Mouse (Mus musculus) right cerebral cortex, postnatal 14 days (tissue): Measurements from ENCODE around the gene Stac.
A peak's percentile ranks its signal among the peaks of the same experiment; 100 is the strongest.

Experiments
- DNase-seq: peaks from one replicate; pipeline ENCODE4 v3.0.0; 2022

Stac gene

DNA sequence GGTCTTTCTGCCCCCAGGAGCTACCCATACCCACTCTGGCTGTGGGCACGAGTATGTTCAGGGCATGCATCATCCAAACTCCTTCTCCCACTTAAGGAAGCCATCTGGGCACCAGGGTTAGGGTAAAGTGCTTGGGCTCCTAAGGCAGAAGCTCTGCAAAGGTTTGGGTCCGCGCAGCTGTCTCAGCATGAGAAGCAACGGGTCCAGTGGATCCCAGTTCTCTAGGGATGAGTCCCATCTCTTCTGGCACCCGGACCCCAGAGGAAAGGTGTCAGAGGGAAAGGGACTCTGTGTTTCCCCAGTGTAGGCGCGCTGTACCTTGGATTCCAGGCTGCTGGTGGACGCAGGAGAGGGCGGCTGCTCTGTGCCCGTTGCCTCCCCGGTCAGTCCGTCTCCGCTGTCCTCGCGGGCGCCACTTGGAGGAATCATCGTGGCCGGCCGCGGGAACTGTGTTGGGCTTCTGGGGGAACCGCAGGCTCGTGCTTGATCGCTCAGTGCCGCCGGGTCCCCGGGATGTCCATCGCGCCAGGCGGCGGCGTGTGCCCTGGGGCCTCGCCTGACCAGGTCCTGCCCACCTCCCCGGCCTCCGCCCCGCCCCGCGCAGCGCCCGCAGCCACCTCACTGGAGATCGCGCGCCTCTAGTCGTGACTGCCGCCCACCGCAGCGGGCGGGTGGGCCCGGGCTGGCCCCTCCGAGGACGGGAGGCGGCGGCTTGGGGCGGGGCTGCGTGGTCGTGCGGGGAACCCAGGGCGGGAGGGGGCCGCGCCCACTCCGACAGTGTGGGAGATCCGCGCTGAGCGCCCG lies at the start of gene Stac:
Stac (minus strand) TSS at position 669 of the 804 bp plus-strand sequence.
- DNase-seq: peak; percentile 18

DNA sequence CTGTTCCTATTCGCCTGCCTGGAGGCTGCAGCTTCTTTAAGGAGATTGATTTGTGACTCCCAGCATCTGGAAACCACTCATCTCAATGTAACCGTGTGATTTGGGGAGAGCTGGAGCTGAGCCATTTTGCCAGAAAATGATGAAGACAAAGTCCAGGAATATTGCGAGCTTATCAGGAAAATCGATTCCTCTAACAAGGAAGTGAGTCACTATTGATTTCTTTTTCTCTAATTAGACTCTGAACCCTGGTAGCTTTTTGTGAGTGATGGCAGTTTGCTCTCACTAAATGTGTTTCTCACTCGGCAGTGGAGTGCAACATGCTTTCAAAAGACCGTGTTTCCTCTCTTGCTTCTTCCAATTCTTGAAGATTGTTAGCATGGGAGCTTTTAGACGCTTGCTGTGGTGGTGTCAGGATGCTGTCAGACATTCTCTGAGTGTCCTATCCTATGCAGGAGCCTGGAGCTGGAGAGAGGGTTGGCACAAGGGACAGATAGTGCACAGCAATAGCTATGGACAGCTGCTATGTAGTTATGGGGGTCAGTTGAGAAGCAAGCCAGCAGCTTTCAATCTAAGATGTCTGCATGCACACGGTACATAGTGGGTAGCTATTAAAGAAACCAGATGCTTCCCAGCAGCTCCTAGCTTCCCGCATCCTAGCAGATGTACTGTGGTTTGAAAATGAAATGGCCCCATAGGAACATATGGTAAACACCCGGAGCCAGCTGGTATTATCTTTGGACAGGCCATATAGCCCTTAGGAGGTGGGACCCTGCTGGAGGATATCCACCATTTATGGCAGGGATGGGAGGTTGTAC lies 49.5 kb upstream of the Stac start:
- DNase-seq: no peak

DNA sequence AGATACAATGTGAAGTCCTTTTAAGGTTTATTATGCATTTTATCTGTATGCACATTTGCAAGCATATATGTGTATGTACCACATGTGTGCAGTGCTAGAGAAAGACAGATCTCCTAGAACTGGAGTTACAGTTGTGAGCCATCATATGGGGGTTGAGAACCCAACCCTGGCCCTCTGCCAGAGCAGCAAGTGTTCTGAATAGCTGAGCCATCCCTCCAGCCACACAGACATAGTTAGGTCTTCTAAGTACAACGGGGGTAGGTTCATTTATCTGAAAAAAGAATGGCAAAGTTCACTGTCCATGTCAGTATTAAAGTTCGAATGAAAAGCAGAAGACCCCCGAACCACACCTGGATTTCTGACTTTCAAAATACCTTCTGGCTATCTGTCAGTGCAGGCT lies 48.9 kb upstream of the Stac start:
- no peak for DNase-seq

DNA sequence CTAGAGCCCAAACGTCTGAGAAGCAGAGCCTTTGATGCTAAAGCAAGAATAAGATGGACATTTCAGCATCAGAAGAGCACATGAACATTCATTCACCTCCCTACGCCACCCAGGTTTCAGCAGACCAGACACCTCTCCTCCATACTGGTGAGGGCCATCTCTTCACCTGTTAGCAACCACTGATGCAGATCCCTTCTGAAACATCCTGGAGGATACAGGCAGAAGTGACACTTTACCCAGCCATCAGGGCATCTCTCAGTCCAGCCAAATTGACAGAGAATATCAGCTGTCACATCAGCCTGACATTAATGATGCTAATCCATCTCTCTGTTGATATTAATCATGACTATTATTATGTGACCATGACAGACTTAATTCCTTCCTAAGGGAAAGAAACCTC lies 47.6 kb upstream of the Stac start:
- no peak for DNase-seq

DNA sequence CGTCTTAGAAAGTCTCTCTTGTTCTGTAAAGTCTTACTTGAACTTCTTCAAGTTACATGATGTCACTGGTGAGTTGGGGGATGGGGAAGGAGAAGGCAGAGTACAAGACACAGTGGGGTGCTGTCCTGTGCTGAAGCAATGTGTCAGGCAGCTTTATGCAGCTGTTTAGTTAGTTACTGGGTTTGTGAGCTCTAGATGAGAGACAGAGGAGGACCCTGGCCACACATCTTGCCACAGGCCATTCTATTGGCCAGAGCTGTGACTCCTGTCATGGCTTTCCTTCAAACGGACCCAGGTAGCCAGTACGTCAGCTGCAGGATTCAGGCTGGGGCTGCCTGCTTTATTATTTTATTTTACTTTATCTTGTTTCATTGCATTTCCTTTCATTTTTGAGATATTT lies 45.8 kb upstream of the Stac start:
- DNase-seq: no peak

DNA sequence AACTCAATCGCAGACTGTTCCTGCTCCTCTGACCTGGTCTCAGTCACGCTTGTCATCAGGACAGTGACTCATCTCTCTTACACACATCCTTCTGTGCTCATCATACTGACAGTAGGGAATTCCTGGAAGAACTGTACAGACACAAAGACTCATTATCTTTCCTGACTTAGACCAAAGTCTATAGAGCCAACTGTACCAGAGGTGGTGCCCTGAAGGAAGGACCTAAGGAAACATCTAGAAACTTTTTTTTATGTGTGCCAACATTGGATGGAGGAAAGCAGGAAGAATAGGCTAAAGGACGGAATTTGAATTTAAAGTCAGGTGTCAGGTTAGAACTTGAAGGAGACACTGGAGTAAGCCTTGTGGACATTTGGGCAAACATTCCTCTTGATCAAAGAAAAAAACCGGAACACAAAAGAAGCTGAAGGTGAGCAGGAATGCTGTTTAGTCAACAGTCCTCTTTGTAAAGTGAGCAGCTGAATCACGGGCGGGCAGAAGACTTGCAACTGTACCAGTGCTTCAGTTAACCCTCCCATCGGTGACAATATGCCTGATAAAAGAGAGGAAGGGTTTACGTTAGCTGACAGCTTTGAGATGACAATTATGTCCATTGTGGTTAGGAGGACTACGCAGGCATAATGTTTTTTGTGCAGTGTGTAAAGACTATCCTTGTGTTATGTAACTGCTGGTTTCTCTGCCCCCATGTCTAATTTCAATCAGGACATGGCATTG lies 42.0 kb upstream of the Stac start:
- no peak for DNase-seq

DNA sequence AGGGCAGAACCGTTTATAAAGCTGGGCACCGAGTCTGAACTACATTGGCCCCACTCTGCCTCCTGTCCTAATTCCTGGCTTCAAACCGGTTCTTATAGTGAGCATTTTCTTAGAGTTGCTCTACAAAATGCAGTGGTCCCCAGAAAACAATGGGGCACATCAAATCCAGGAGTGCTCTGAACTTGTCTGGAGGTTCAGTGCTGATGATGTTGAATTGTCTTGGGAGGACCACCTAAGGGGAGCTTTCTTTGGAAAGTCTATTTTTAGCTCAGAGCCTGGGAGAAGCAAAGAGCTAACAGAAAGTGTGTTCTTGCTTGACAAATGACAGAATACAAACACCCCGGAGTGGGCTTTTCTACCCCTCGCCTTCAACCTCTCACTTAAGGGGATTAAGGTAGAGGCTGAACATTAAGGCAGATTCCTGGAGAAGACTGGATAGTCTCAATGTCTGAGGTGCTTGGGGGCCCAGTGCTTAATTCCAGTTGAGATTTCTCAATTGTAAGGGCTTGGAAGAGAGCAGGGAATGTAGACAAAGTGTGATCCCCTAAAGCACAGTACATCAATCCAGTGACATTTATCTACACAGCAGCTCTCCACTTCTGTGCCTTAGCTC lies 34.9 kb upstream of the Stac start:
- no peak for DNase-seq

DNA sequence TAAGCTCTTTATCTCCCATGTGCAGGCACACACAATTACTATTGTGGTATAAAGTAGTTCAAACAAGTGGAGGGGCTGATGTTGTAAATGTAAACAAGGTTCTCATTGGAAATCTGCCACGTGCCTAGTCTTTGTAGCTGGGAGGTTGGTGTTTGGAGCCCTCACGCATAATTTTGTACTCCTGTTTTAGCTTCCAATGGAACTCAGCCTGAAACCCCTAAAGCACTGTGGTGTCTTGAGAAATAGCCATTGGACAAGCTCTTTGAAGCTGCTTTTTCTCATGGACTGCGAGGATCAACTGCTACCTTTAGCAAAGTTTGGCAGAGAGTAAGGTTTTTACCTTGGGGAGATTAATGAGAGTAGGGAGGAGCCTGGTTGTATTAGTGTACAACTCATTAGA lies 24.3 kb upstream of the Stac start:
- DNase-seq: no peak

DNA sequence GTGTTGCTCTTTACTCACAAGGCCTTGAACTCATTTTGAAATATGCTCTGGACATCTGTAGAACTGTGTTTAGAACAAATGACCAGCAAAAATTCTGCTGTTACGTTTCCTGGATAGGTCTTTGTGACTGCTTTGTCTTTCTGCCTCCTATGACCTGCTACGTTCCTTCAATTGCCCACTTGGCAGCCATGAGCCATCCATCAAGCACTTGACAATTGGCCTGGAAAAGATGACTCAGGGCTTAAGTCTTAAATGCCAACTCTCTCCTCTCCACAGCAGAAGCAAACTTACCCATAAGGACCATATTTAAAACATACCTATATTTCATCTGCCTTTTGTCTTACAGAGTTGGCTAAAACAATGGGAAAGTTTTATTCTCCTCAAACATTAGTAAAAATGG lies 10.0 kb upstream of the Stac start:
- no peak for DNase-seq

DNA sequence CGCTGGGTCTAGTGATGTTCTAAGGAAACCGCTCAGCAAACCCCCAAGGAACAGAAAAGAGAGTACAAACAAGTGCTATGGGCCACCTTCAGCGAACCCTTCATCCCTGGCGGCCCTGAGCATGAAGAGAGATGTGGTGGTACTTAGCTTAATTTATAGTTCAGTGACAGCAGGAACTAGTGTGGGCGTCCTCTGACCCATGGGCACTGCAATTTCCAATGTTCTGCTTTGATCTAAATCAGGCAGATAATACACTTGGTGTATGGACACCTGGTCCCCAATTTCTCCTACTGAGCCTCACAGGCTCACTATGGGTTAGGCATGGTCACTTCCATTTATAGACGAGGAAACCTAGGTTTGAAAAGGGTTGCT lies 322 bp upstream of the Stac start:
- DNase-seq: no peak

DNA sequence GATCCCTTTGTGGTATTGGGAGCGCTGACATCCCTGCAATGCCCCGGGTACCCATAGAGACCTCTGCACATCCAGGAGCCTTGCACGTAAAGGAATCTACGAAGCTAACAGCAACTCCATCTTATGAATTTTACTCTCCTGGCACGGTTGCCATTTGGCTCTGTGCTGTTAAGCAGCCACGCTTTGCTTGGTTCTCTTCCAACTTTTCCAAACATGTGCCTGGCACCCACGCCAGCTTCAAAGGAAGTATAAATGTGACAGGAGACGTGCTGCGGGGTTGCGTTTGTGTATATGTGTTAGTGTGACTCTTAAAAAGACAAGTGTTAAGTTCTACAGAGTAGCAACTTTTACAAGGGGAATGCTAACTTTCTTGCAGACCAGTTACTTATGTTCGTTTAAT lies 1.0 kb downstream of the Stac start:
- DNase-seq: peak; percentile 46

DNA sequence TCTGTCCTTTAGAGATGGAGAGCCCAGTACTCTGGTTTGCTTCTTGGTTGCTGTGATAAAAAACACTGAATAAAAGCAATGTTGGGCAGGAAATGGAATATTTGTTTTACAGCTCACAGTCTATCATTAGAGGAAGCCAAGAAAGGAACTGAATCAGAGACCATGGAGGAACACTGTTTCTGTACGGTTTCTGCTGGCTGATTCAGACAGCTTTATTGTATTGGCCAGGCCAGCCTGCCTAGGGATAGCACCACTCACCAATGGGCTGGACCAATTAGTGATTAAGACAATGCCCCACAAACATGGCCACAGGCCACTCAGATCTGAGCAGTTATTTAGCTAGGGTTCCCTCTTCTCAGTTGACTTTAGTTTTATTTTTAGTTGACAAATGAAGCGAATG lies 6.0 kb downstream of the Stac start:
- no peak for DNase-seq

DNA sequence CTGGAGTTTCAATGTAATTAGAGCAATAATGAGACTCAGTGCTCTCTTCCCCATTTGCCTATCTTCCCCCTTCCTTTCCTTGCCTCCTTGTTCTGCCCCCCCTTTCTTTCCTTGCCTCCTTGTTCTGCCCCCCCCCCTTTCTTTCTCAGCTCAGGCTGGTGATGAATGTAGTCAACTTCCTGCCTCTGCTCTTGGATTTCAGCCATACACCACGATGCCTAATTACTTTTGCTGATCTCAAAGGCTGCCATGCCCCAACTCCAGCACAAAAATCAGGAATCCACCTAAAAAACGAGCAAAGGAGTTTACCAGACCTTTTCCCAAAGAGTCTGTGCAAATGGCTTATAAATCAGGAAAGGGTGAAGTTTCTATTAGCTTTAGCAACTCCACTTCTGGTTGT lies 10.6 kb downstream of the Stac start:
- no peak for DNase-seq

DNA sequence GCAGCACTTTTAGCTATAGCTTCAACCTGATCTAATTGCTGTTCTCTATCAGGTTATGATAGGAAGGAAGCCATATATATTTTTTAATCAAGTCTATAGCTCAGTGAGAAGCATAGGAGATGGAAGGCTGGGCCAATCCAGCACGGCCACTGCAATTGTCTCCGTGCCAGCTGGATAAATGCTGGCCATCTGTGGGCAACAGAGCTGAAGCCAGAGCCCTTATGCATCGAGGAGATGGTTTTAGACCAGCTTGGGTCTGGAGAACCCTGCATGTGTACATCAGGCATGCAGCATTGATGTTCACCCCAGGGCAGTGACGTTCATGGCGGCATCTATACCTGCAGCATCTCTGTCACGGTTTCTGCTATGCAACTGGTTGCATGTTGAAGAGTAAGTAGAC lies 20.3 kb downstream of the Stac start:
- no peak for DNase-seq

DNA sequence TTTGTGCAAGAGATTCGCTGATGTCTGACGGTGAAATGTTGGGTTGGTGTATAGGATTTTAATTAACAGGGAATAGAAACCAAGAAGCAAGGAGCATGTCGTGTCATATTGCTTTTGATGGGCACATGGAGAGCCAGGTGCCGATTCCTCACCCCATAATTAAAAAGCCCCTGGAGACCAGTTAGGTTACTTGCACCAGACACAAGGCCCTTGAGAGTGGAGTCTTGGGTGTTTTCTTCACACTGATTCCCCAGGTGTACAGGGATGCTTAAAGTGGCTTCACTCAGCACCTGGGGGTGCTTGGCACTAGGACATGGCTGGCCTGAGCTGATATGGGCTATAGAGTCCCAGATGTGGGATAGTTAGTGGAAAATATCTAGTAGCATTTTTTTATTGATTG lies 35.1 kb downstream of the Stac start:
- DNase-seq: no peak

DNA sequence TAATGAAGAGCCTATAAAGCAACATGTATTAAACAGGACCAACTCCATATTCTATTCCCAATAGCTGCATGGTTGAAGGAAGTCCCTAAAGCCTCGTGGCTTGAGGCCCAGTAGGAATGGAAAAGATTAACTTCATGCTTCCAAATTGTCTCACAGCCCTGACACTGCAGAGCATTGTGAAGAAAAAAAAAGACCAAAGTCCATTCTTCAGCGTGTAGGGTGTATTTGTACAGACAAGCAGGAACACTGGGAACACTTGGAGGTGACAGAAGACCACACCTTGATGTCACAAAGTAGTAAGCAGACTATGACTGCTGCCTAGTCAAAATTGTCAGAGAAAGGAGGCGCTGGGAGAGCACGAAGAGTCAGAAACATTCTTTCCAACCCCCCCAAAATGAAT lies 45.9 kb downstream of the Stac start:
- DNase-seq: no peak

DNA sequence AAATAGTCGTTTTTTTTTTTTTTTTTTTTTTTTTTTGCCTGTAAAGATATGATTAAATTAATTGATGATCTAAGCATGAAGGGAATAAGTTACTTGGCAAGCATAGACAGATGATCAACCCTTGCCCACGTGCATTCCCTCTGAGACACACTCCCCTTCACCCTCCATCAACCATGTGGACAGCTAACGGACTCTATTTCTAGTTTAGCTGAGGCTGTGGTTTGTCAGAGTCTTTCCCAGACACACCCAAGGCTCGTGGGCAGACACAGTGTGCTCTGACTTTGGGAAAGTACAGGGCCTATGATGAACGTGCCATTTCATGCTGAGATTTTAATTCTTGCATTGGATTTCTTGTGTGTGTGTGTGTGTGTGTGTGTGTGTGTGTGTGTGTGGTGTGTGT lies 46.8 kb downstream of the Stac start:
- DNase-seq: no peak

DNA sequence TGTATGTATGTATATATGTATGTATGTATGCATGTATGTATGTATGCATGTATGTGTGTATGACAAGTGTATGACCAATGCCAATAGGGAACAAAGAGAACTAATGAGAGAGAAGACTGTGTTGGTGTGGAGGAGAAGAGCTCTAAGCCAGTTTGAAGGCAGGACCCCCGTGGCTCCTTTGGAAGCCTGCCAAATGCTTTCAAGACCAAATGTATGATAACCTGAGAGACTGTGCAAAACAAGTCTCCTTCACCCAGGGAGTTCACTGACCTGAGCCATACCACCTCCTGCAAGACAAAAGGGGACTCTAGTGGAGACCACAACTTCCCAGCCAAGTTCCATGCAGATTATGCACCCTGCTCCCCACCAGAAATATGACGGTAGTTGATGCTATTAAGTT lies 52.5 kb downstream of the Stac start:
- DNase-seq: no peak

DNA sequence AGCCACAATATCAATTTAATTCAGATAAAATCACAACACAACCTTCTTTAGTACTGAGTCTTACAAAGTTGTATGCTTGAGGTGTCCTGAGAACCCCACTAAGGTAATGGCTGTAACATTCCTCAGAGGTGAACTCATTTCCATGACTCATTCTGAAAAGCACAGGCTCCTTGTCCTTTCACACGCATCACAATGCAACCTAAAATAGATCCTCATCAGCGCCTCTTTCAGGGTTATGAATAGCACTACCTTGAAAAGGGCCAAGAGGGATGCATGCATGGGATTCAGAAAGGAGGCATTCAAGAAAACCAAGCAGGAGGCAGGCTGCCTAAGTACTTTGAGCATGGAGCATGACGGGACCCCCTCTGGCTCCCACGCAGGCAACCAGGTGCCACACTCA lies 57.3 kb downstream of the Stac start:
- no peak for DNase-seq

DNA sequence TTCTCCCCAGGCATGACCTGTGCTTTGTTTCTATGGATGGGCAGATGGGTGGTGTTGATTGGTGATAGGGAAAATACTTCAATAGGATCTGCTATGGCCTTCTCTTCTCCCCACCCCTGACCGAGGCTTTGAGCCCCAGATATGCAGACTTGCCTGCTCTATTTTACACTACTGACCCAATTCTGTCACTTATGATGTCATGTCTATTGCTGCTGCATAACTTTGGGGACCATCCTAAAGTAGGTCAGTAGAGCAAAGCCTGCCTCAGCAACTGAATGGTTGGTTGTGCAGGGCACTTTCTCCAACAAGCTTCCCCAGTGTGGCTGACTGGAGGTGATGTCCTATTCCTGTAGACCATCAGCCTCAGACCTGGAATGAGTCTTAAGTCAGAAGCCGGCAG lies 69.0 kb downstream of the Stac start:
- no peak for DNase-seq

DNA sequence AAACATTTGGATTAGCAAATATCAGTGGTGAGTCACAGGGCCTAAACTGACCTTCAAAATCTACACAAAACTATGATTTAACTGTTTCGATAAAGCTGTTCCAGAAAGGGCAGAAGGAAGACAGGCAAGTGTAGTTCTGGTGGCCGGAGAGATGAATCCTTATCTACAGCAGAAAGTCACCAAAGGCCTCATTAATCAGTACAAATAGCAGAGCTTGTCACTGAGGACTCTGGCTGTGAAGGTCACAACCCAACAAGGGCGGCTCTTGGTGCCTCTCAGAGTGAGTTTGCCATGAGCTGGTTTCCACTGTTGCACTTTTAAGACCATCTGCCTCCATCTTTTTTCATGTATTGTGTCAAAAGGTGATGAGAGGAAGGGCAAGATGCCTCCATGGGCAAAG lies 78.8 kb downstream of the Stac start:
- DNase-seq: no peak

DNA sequence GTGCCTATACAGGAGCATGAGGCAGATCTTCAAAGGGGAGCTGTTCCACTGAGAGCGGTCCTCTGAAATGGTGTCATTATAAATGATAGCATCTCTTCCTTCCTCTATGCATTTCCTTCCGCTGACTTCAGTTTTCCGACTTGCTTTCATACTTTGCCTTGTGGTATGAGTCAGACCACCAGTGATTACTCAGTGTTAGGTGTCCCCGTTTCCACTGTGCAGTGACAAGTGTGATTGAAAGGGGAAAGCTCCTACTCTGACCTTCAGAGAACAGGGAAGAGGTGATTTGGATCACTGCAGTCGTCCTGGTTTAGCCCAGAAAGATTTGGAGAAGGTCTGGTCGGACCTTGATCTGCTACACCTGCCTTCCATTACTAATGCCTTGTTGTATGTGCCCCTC lies 81.4 kb downstream of the Stac start:
- no peak for DNase-seq

DNA sequence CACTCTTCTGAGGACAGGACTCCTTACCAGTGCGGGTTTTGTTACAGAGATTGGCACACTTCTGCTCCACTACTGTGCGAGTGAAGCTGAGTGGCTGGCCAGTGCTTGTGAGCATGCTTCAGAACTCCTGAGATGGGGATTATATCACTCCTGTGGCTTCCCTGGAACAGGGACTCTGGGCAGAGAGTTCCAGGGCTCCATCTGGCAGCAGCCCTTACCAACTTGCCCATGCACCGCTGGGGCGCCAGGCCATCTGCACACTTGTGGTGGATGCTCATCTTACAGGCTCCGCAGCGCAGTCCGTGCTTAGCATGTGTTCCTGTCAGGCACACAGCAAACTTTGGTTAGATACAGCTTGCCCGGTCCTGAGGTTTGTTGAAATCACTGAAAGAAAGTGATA lies 83.5 kb downstream of the Stac start:
- no peak for DNase-seq

DNA sequence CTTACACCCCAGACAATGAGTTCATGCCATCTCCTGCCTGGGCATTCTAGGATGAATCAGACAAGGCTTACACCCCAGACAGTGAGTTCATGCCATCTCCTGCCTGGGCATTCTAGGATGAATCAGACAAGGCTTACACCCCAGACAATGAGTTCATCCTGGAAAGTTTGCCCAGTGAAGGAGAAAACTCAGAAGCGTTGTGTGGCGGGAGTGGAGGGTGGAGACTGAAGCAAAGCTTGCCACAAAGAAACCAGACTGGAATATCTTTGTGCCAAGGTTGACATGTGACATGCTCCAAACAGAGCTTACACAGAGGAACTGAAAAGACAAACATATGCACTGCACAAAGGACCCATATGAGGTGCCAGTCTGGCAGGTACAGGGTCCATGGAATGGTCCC lies 102.6 kb downstream of the Stac start:
- DNase-seq: no peak
